Mouse (Mus musculus) G1E (cell line): ENCODE results near the gene Vmn1r231.

ENCODE experiments used
- CTCF ChIP-seq: IDR thresholded peaks from 2 replicates; pipeline ENCODE4 v1.5.1; 2012; ENCODE audit warnings: low read depth, low read length, inconsistent platforms, mixed read lengths
- GATA1 ChIP-seq: IDR thresholded peaks from 2 replicates; pipeline ENCODE4 v1.6.1; 2012; ENCODE audit warnings: borderline replicate concordance, low read length, inconsistent platforms, mixed read lengths
- TAL1 ChIP-seq: conservative IDR thresholded peaks from 2 replicates; pipeline ENCODE4 v1.6.1; 2012; ENCODE audit warnings: low read depth, low read length, inconsistent platforms, mixed read lengths

DNA sequence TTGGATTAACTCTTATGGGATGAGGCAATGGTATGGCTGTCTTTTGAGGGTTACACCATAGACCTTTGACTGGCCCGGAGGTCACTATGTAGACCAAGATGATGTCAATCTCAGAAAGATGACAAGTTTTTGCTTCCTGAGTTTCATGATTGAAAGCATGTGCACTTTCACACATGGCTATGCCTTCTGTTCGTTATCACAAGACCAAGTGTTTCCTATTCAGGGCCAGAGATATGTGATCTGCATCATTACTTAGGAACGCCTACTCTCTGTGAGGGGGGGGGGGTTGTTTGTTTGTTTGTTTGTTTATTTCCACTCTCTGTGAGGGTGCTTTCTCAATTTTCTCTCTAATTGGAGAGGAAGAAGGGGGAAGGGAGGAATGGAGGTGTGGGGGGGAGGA, 39.3 kb upstream of the Vmn1r231 start:
- TF ChIP-seq GATA1 (no peak), CTCF (no peak), TAL1 (no peak)
